Mouse (Mus musculus): ENCODE results near the gene Rpl18a.
A peak's percentile ranks its signal among the peaks of the same experiment; 100 is the strongest.

Rpl18a gene

DNA sequence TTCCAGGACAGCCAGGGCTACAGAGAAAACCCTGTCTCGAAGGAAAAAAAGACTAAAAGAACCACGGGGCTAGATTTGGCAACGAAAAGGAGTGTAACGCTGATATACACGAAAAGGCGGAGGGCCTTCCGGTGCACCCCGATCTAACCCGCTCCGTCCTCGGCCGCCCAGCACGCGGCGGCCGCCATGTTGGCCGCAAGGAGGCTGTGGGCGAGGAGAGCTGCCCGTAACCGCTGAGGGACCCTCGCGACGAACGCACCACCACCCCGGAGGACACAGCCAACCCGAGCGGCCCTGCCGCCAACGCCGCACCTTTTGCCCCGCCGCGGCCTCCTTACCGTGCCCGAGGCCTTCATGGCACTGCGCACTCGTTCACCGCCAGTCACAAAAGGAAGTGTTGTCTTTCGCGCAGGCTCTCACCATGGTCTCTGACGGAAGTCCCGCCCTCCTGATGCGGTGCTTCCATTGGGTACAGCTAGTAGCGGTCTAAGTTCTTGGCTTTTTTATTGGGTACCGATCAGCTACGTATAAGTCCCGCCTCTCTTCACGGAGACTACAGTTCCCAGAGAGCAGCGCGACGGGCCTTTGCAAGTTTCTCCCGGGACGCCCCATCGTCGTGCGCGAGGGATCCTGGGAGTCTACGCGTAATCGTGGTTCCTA is at the start of gene Rpl18a:
Gene Rpl18a, minus strand, starts transcription at position 392 of the 660 bp plus-strand sequence.
- DNase-seq (ENCODE audit: low read depth, low spot score): peak; percentile 99

DNA sequence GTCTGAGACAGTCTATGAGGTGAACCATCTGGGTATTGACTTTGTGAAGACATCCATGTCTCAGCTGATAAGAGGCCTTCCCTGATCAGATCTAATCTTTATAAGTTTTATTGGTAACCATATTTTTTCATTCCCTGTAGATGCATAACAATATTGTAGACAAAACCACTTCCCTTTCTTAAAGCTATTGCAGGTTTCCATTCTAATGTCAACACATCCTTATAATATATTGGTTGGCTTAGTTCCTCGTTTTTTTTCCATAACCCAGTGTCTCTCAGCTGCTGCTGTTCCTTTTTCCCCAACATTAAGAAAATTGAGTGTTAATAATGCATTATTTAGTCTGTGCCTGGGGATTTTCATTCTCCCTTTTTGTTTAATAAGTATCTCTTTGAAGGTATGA is 46.0 kb upstream of the Rpl18a start:
- no peak for DNase-seq (ENCODE audit: low read depth, low spot score)

GRCm38 (mm10) chr8:70941478-70941877 is 44.3 kb upstream of the Rpl18a start:
- peak; percentile 60 for DNase-seq (ENCODE audit: low read depth, low spot score)

GRCm38 (mm10) chr8:70937200-70937599 is 40.0 kb upstream of the Rpl18a start:
- no peak for DNase-seq (ENCODE audit: low read depth, low spot score)

DNA sequence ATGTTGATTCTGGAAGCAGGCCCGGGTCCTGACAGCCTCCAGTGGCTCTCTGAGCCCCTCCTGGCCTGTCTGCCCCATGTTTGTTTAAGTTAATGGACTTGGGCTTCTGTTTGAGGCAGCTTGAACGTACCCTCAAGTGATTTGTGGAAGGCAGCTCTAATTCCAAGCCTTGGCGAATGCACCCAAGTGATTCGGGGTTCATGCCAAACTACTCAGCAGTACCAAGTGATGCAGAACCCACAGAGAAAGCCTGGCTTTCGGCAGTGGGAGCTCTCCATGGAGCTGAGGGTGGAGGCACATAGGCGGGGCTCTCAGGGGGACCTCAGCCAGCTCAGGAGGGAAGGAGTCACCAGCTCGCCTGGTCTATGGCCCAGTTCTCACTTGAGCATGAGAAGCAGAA is 37.6 kb upstream of the Rpl18a start:
- DNase-seq (ENCODE audit: low read depth, low spot score): no peak

GRCm38 (mm10) chr8:70933036-70933435 is 35.8 kb upstream of the Rpl18a start:
- DNase-seq (ENCODE audit: low read depth, low spot score): no peak

GRCm38 (mm10) chr8:70931731-70932130 is 34.5 kb upstream of the Rpl18a start:
- no peak for DNase-seq (ENCODE audit: low read depth, low spot score)

DNA sequence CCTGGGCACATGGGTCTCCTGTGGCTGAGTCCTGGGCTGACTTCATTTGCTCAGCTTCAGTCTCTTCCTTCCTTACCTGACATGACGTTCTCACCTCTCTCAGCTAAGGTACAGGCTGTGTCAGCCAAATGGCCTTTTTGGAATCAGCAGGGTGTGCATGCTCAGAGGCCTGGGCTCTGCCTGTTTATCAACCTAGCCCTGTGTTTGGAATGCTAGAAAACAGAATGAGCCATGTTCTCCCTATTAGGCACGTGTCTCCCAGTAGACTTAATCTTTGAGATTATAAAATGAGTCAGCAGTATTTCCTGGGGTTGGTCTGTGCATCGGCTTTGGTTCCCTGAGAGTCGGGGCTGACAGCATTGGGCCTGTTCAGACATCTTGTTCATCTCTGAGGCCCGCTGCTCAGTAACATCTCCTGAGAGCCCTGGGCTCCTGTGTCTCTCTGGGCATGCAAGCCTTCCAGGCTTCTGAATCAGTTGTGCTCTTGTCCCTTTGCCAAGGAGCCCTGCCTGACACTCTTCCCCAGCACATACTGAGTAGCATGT is 31.6 kb upstream of the Rpl18a start:
- DNase-seq (ENCODE audit: low read depth, low spot score): no peak

GRCm38 (mm10) chr8:70928096-70928495 is 30.9 kb upstream of the Rpl18a start:
- DNase-seq (ENCODE audit: low read depth, low spot score): no peak

DNA sequence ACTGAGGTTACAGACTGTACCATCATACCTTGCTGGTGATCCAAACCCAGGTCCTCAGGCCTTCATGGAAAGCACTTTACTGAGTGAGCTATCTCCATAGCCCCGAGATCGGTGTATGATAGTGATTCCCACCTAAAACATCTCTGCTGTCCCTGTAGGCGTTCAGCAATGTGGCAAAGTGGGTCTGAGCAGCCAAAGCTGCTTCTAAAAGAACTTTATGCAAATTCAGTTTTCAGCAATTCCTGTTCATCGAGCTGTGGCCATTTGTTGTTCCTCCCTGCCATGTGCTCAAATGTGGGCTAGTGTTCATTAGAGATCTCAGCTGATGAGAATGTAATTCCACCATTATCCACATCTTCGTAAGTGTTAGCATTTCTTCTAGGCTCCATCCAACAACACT is 29.2 kb upstream of the Rpl18a start:
- no peak for DNase-seq (ENCODE audit: low read depth, low spot score)

GRCm38 (mm10) chr8:70925754-70926153 is 28.5 kb upstream of the Rpl18a start:
- no peak for DNase-seq (ENCODE audit: low read depth, low spot score)

DNA sequence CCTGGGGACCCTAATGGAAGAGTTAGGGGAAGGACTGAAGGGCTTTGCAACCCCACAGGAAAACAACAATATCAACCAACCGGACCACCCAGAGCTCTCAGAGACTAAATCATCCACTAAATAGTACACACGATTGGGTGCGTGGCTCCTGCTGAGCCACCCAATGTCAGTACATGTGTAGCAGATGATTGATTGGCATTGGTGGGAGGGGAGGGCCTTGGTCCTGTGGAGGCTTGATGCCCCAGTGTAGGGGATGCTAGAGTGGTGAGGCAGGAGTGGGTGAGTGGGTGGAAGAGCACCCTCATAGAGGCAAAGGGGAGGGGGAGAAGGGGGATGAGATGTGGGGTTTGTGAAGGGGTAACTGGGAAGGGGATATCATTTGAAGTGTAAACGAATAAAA is 26.9 kb upstream of the Rpl18a start:
- no peak for DNase-seq (ENCODE audit: low read depth, low spot score)

DNA sequence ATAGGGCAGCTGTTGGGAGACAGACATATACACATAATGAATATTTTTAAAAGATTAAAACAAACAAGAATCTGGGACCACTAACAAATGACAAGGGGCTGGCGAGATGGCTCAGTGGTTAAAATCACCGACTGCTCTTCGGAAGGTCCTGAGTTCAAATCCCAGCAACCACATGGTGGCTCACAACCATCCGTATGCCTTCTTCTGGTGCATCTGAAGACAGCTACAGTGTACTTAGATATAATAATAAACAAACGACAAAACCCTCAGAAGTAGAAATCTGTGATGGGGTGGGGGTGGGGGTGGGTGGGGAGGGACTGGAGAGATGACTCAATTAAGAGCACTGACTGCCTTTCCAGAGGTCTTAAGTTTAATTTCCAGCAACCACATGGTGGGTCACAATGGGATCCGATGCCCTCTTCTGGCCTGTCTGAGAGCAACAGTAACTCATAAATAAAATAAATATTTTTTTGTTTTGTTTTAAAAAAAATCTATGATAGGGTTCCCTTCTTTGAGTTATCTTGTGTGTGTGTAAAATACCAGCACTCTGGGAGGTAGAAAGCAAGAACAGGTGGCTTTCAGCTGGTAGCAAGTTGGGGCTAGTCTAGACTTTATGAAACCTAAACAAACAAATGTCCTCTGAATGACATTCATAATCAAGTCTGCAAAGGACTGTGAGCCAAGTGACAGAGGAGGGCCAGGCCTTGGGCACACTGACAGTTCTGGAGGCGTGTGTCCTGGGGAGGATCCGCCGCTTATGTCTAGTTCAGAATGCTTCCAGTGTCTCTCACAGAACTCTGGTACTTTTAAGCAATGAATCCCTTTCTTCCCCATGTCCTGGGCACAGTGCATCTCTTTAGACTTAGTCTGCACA is 23.1 kb upstream of the Rpl18a start:
- DNase-seq (ENCODE audit: low read depth, low spot score): no peak

- DNase-seq (ENCODE audit: low read depth, low spot score): peak; percentile 46
Observed at GRCm38 (mm10) chr8:70914704-70915103, 17.5 kb upstream of the Rpl18a start.

DNA sequence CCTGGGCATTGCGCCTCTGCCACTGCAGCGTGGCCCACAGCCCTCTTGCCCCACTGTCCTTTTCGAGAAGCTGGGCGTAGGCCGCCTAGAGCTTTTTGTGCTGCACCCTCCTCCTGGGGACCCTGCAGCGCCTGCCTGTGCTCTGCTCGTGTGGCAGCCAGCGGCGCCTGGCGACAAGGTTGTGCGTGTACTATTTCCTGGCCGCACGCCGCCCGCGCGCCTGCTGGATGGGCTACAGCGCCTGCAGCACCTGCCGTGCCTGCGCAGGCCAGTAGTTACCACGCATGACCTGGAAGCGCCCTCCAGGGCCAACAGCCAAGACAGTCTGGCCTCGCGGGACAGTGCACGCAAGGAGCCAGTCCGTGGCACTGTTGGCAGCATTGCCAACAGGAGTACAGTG is 16.3 kb upstream of the Rpl18a start:
- peak; percentile 61 for DNase-seq (ENCODE audit: low read depth, low spot score)

DNA sequence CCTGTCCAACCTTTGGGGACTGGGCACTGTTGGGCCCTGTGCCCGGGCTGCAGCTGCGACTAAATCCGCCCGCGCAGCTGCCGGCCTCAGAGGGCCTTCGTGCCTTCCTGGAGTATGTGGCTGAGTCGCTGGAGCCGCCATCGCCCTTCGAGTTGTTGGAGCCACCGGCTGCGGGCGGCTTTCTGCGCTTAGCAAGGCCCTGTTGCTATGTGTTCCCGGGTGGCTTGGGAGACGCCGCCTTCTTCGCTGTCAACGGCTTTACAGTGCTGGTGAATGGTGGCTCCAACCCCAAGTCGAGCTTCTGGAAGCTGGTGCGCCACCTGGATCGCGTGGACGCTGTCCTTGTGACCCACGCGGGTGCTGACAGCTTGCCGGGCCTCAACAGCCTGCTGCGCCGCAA is 15.7 kb upstream of the Rpl18a start:
- peak; percentile 58 for DNase-seq (ENCODE audit: low read depth, low spot score)

GRCm38 (mm10) chr8:70911596-70911995 is 14.4 kb upstream of the Rpl18a start:
- peak; percentile 84 for DNase-seq (ENCODE audit: low read depth, low spot score)

- DNase-seq (ENCODE audit: low read depth, low spot score): no peak
Observed at GRCm38 (mm10) chr8:70907518-70907917, 10.3 kb upstream of the Rpl18a start.

- peak; percentile 93 for DNase-seq (ENCODE audit: low read depth, low spot score)
Observed at GRCm38 (mm10) chr8:70905831-70906736, 8.9 kb upstream of the Rpl18a start, which contains the start of gene Map1s. Gene Map1s (plus strand): TSS chr8:70905932.

DNA sequence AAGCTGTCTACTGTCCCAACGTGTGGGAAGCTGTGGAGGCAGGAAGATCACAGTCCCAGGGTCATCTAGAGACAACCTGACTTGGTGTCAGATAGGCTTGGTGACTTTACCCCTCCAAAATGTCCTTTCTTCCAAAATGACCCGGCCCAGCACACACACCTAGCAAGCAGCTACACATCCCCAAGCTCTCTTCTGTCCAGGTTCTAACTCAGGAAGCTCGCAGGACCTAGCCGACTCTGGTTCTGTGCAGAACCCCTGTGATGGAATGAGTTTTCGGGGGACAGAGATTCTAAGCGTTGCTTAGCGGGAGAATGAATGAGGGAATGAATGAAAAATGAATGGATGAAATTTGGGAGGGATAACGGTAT is 8.2 kb upstream of the Rpl18a start:
- DNase-seq (ENCODE audit: low read depth, low spot score): no peak

DNA sequence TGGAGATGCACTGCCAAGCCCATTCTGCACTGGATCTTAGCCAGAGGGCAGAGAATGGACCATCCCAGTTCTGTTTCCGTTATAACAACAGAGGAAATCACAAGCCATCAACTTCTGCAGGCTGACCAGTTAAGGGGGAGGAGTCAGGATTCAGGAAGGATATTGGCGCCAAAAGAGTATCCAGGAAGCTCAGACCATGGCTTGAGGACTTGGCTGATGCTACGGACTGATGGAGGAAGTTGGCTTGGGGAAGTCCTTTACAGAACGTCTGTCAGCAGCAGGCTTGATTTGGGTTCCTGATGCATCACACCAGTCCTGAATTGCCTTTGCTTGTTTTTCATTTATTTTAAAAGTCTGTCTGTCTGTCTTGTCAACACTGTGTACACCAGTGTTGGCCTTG is 7.3 kb upstream of the Rpl18a start:
- peak; percentile 67 for DNase-seq (ENCODE audit: low read depth, low spot score)

DNA sequence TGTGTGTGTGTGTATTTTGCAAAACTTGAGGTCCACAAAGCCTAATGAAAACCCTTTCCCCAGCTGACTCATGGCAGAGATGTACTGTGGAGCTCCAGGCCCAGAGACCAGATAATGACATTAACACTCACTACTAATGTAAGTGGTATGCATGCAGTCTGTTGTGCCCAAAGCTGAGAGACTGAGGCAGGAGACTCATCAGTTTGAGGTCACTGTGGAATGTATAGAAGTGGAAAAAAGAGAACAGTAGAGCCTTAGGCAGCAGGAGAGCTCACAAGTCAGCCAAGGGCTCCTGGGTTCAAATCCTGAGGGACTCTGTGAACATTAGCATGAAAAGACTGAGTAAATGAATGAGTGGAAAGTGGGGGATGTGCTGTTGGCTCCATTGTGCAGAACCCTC is 6.4 kb upstream of the Rpl18a start:
- DNase-seq (ENCODE audit: low read depth, low spot score): no peak
